Mouse (Mus musculus): ENCODE measurements around the gene Prelid3b. TPM values are rescaled to one million over a fixed set of nuclear protein-coding genes. Genes with fewer than 3 reads are reported as not detected.
A peak's percentile ranks its signal among the peaks of the same experiment; 100 is the strongest.

Gene Prelid3b
- polyA plus RNA-seq, 1 experiment, result 2.9 TPM

- TF ChIP-seq GATA1 (IDR thresholded peaks at IDR 0.05; ENCODE audit: low read length) (no peak), TAL1 (IDR thresholded peaks at IDR 0.05; ENCODE audit: low read length) (no peak)
- H3K4me3 ChIP-seq (replicated peaks), result no peak overlapping the region
These were observed 28.6 kb upstream of the Prelid3b start for GRCm38 (mm10) chr2:174501517-174501916.

GRCm38 (mm10) chr2:174500814-174501503 is 28.1 kb upstream of the Prelid3b start:
- TF ChIP-seq GATA1 (IDR thresholded peaks at IDR 0.05; ENCODE audit: low read length) (no peak), TAL1 (IDR thresholded peaks at IDR 0.05; ENCODE audit: low read length) (no peak)
- no peaks in the 10 kb centered on the region for H3K27me3 ChIP-seq (ENCODE audit: control insufficient read depth)
- no peaks in the 10 kb centered on the region for H3K4me1 ChIP-seq (ENCODE audit: control insufficient read depth)
- no peaks in the 10 kb centered on the region for H3K9me3 ChIP-seq (ENCODE audit: control insufficient read depth, low read length)
- no peaks in the 10 kb centered on the region for H3K36me3 ChIP-seq (ENCODE audit: control insufficient read depth)
- H3K4me3 ChIP-seq (replicated peaks), result no peak overlapping the region

More at GRCm38 (mm10) chr2:174501517-174501916, 28.6 kb upstream of the Prelid3b start:
- H3K4me1 ChIP-seq (ENCODE audit: control insufficient read depth), result no peaks in the 10 kb centered on the region
- H3K9me3 ChIP-seq (ENCODE audit: control insufficient read depth, low read length), result no peaks in the 10 kb centered on the region
- no peaks in the 10 kb centered on the region for H3K27me3 ChIP-seq (ENCODE audit: control insufficient read depth)
- H3K36me3 ChIP-seq (ENCODE audit: control insufficient read depth), result no peaks in the 10 kb centered on the region

- TF ChIP-seq GATA1 (IDR thresholded peaks at IDR 0.05; ENCODE audit: low read length) (no peak), TAL1 (IDR thresholded peaks at IDR 0.05; ENCODE audit: low read length) (no peak)
These were observed 20.0 kb upstream of the Prelid3b start for GRCm38 (mm10) chr2:174492858-174493257.

GRCm38 (mm10) chr2:174487005-174487404 is 14.1 kb upstream of the Prelid3b start:
- peaks cover 3% of the 10 kb centered on the region; the same call in 1 of the 2 replicates for H3K9me3 ChIP-seq (ENCODE audit: control insufficient read depth, low read length)
- H3K36me3 ChIP-seq (ENCODE audit: control insufficient read depth), result no peaks in the 10 kb centered on the region
- H3K4me1 ChIP-seq (ENCODE audit: control insufficient read depth), result no peaks in the 10 kb centered on the region
- H3K4me3 ChIP-seq (replicated peaks), result no peak overlapping the region
- TF ChIP-seq TAL1 (IDR thresholded peaks at IDR 0.05; ENCODE audit: low read length) (no peak), GATA1 (IDR thresholded peaks at IDR 0.05; ENCODE audit: low read length) (no peak)
- H3K27me3 ChIP-seq (ENCODE audit: control insufficient read depth), result no peaks in the 10 kb centered on the region

More at GRCm38 (mm10) chr2:174492858-174493257, 20.0 kb upstream of the Prelid3b start:
- Histone ChIP-seq H3K4me3 (replicated peaks) (no peak overlapping the region), H3K27me3 (ENCODE audit: control insufficient read depth) (no peaks in the 10 kb centered on the region), H3K4me1 (ENCODE audit: control insufficient read depth) (no peaks in the 10 kb centered on the region), H3K9me3 (ENCODE audit: control insufficient read depth, low read length) (peaks cover 3% of the 10 kb centered on the region; the same call in 1 of the 2 replicates), H3K36me3 (ENCODE audit: control insufficient read depth) (no peaks in the 10 kb centered on the region)

DNA sequence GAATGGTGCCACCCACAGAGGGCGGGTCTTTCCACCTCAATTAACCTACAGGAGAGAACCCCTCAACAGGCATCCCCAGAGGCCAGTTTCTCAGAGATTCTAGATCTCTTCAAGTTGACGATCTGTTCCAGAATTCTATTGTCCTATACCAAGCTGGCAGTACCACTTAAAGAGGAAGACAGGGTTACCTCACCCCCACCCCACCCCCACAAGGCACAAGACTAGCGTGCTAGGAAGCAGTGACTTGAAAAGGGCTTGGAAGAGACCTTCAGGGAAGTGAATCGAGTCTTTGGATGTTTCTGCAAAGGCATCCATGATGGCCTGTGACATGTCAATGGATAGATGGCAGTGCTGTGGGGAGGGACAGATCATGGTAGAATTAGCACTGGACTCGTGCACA is 5.9 kb upstream of the Prelid3b start:
- H3K4me1 ChIP-seq (ENCODE audit: control insufficient read depth), result peaks cover 16% of the 10 kb centered on the region
- no peak for TF ChIP-seq TAL1 (IDR thresholded peaks at IDR 0.05; ENCODE audit: low read length)
- TF ChIP-seq GATA1 (IDR thresholded peaks at IDR 0.05; ENCODE audit: low read length), result no peak
- no peak overlapping the region for H3K4me3 ChIP-seq (replicated peaks)
- H3K27me3 ChIP-seq (ENCODE audit: control insufficient read depth), result peaks cover 3% of the 10 kb centered on the region; the same call in 1 of the 2 replicates
- no peaks in the 10 kb centered on the region for H3K36me3 ChIP-seq (ENCODE audit: control insufficient read depth)
- H3K9me3 ChIP-seq (ENCODE audit: control insufficient read depth, low read length), result no peaks in the 10 kb centered on the region

DNA sequence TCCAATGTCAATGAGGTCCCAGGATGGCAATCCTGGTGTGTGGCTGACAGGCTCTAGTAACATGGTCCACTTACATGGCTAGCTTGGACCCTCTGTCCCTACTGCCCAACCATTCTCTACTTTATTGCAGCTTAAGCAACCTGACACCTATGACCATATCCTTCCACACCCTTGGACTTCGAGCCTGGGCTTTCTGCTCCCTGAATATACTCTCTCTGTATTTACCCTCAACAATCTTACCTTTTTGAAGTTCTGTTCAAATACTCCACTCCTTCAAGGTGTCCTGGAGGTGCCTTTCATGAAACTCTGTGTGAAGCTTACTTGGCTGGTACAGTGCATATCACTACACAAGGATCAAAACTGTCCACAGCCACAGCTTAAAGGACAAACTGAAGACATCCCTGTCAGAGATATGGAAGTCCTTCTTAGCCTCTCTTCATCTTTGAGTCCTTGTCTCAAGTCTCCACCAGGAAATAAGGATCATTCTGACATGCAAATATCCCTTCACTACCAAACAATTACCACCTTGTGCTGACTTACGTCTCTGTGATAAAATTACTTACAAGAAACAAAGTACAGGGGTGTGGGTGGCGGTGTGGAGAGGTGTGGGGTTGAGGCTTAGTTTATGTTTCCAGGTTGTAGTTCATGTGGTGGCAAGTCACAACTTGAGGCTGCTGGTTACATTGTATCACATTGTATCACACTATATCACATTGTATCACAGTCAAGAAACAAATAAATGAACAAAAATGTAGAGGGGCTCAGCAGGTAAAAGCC is 4.8 kb upstream of the Prelid3b start:
- H3K4me3 ChIP-seq (replicated peaks), result no peak overlapping the region
- no peaks in the 10 kb centered on the region for H3K9me3 ChIP-seq (ENCODE audit: control insufficient read depth, low read length)
- H3K36me3 ChIP-seq (ENCODE audit: control insufficient read depth), result no peaks in the 10 kb centered on the region
- peaks cover 23% of the 10 kb centered on the region for H3K4me1 ChIP-seq (ENCODE audit: control insufficient read depth)
- peaks cover 3% of the 10 kb centered on the region; the same call in 1 of the 2 replicates for H3K27me3 ChIP-seq (ENCODE audit: control insufficient read depth)
- TF ChIP-seq TAL1 (IDR thresholded peaks at IDR 0.05; ENCODE audit: low read length), result no peak
- TF ChIP-seq GATA1 (IDR thresholded peaks at IDR 0.05; ENCODE audit: low read length), result no peak

- peaks cover 65% of the 10 kb centered on the region for H3K4me1 ChIP-seq (ENCODE audit: control insufficient read depth)
- TF ChIP-seq TAL1 (IDR thresholded peaks at IDR 0.05; ENCODE audit: low read length), result no peak
- TF ChIP-seq GATA1 (IDR thresholded peaks at IDR 0.05; ENCODE audit: low read length), result no peak
These were observed 658 bp upstream of the Prelid3b start for GRCm38 (mm10) chr2:174473550-174473927.

GRCm38 (mm10) chr2:174472407-174472806 is 474 bp downstream of the Prelid3b start:
- Histone ChIP-seq H3K4me1 (ENCODE audit: control insufficient read depth) (peaks cover 71% of the 10 kb centered on the region), H3K36me3 (ENCODE audit: control insufficient read depth) (peaks cover 49% of the 10 kb centered on the region), H3K27me3 (ENCODE audit: control insufficient read depth) (peaks cover 3% of the 10 kb centered on the region; the same call in 1 of the 2 replicates), H3K9me3 (ENCODE audit: control insufficient read depth, low read length) (no peaks in the 10 kb centered on the region), H3K4me3 (replicated peaks) (peak overlapping the region; percentile 89)
- TF ChIP-seq TAL1 (IDR thresholded peaks at IDR 0.05; ENCODE audit: low read length), result no peak
- TF ChIP-seq GATA1 (IDR thresholded peaks at IDR 0.05; ENCODE audit: low read length), result no peak

More at GRCm38 (mm10) chr2:174473550-174473927, 658 bp upstream of the Prelid3b start:
- Histone ChIP-seq H3K4me3 (replicated peaks) (peak overlapping the region; percentile 89), H3K36me3 (ENCODE audit: control insufficient read depth) (peaks cover 38% of the 10 kb centered on the region), H3K27me3 (ENCODE audit: control insufficient read depth) (peaks cover 3% of the 10 kb centered on the region; the same call in 1 of the 2 replicates), H3K9me3 (ENCODE audit: control insufficient read depth, low read length) (no peaks in the 10 kb centered on the region)

GRCm38 (mm10) chr2:174470786-174471405 is 2.0 kb downstream of the Prelid3b start:
- peaks cover 69% of the 10 kb centered on the region for H3K4me1 ChIP-seq (ENCODE audit: control insufficient read depth)
- TF ChIP-seq TAL1 (IDR thresholded peaks at IDR 0.05; ENCODE audit: low read length), result no peak
- no peak for TF ChIP-seq GATA1 (IDR thresholded peaks at IDR 0.05; ENCODE audit: low read length)
- H3K36me3 ChIP-seq (ENCODE audit: control insufficient read depth), result peaks cover 64% of the 10 kb centered on the region

More at GRCm38 (mm10) chr2:174470786-174471405, 2.0 kb downstream of the Prelid3b start:
- H3K4me3 ChIP-seq (replicated peaks), result peak overlapping the region; percentile 89
- no peaks in the 10 kb centered on the region for H3K9me3 ChIP-seq (ENCODE audit: control insufficient read depth, low read length)
- no peaks in the 10 kb centered on the region for H3K27me3 ChIP-seq (ENCODE audit: control insufficient read depth)

Measured in erythroblast, embryonic 14.5 days (primary cell).